Mouse (Mus musculus): ENCODE measurements around the gene Hist1h2af. TPM values are rescaled to one million over a fixed set of nuclear protein-coding genes. Genes with fewer than 3 reads are reported as not detected.
"Not testable (repeated sequence)": the region's sequence is repeated elsewhere in the genome, so short reads cannot be mapped to it uniquely, and the experiment has no call there.

Gene Hist1h2af
- polyA plus RNA-seq, 1 experiment from 2014 or later: 5.4 TPM

GRCm38 (mm10) chr13:23562699-23563462 is 29.2 kb downstream of the Hist1h2af start:
- Histone ChIP-seq H3K27me3 (ENCODE audit: control insufficient read depth, insufficient read depth, low read length) (no peaks in the 10 kb centered on the region), H3K4me3 (ENCODE audit: control insufficient read depth in 1 of 2, insufficient read depth in 1 of 2, low read depth in 1 of 2, low read length in 2 of 2) (peak overlapping the region; percentile 40 to 44), H3K36me3 (ENCODE audit: control insufficient read depth, insufficient read depth, low read length) (no peaks in the 10 kb centered on the region), H3K27ac (replicated peaks in 1 of 2; ENCODE audit: control insufficient read depth in 1 of 2, insufficient read depth in 1 of 2, low read depth in 2 of 2, low read length in 2 of 2) (peak overlapping the region; percentile 89 to 99), H3K9me3 (ENCODE audit: control insufficient read depth, low read length) (no peaks in the 10 kb centered on the region), H3K9ac (ENCODE audit: low read length) (peak overlapping the region; percentile 57), H3K4me1 (ENCODE audit: control insufficient read depth in 2 of 2, insufficient read depth in 2 of 2, low read length in 2 of 2) (no peaks in the 10 kb centered on the region), H3K4me2 (ENCODE audit: low read length) (peak overlapping the region; percentile 74)
- ATAC-seq (ENCODE audit: insufficient number of reproducible peaks, insufficient read depth, low FRiP score, low read depth): peak; percentile 29; the same call in 1 of the 2 replicates
- WGBS: 3% methylated on average over 18 of the region's 18 CpGs

- Histone ChIP-seq H3K9ac (ENCODE audit: low read length) (no peak overlapping the region), H3K9me3 (ENCODE audit: control insufficient read depth, low read length) (no peaks in the 10 kb centered on the region), H3K4me1 (ENCODE audit: control insufficient read depth in 2 of 2, insufficient read depth in 2 of 2, low read length in 2 of 2) (no peaks in the 10 kb centered on the region), H3K36me3 (ENCODE audit: control insufficient read depth, insufficient read depth, low read length) (no peaks in the 10 kb centered on the region), H3K4me3 (ENCODE audit: control insufficient read depth in 1 of 2, insufficient read depth in 1 of 2, low read depth in 1 of 2, low read length in 2 of 2) (no peak overlapping the region), H3K27ac (replicated peaks in 1 of 2; ENCODE audit: control insufficient read depth in 1 of 2, insufficient read depth in 1 of 2, low read depth in 2 of 2, low read length in 2 of 2) (no peak overlapping the region), H3K27me3 (ENCODE audit: control insufficient read depth, insufficient read depth, low read length) (no peaks in the 10 kb centered on the region), H3K4me2 (ENCODE audit: low read length) (no peak overlapping the region)
- ATAC-seq (ENCODE audit: insufficient number of reproducible peaks, insufficient read depth, low FRiP score, low read depth): no peak
- 89% methylated on average over 2 of the region's 2 CpGs for WGBS
Measured at GRCm38 (mm10) chr13:23564482-23564881, 30.8 kb downstream of the Hist1h2af start.

- not testable (repeated sequence) for ATAC-seq (ENCODE audit: insufficient number of reproducible peaks, insufficient read depth, low FRiP score, low read depth); H3K9me3 ChIP-seq (ENCODE audit: control insufficient read depth, low read length)
- 5% methylated on average over 13 of the region's 41 CpGs for WGBS
Measured at GRCm38 (mm10) chr13:23570261-23571021, 36.7 kb downstream of the Hist1h2af start.

GRCm38 (mm10) chr13:23571022-23571503 is 37.4 kb downstream of the Hist1h2af start, which contains the start of the genes Hist1h2ae and Hist1h2bg:
Hist1h2ae (minus strand) TSS chr13:23571220.
Hist1h2bg (plus strand) TSS chr13:23571396.
- H3K36me3 ChIP-seq (ENCODE audit: control insufficient read depth, insufficient read depth, low read length): no peaks in the 10 kb centered on the region
- peaks cover 3 to 14% of the 10 kb centered on the region in 2 experiments for H3K4me1 ChIP-seq (ENCODE audit: control insufficient read depth in 2 of 2, insufficient read depth in 2 of 2, low read length in 2 of 2)
- H3K9me3 ChIP-seq (ENCODE audit: control insufficient read depth, low read length): no peaks in the 10 kb centered on the region
- H3K4me3 ChIP-seq (ENCODE audit: control insufficient read depth in 1 of 2, insufficient read depth in 1 of 2, low read depth in 1 of 2, low read length in 2 of 2): peak within 1 kb of the TSS; percentile 44 to 57
- peak within 1 kb of the TSS; percentile 95 to 96 for H3K27ac ChIP-seq (replicated peaks in 1 of 2; ENCODE audit: control insufficient read depth in 1 of 2, insufficient read depth in 1 of 2, low read depth in 2 of 2, low read length in 2 of 2)
- peak within 1 kb of the TSS; percentile 80 for H3K9ac ChIP-seq (ENCODE audit: low read length)
- no peaks in the 10 kb centered on the region for H3K27me3 ChIP-seq (ENCODE audit: control insufficient read depth, insufficient read depth, low read length)
- peak within 1 kb of the TSS; percentile 70 for H3K4me2 ChIP-seq (ENCODE audit: low read length)
- ATAC-seq (ENCODE audit: insufficient number of reproducible peaks, insufficient read depth, low FRiP score, low read depth): peak; percentile 84
- WGBS: under 1% methylated on average over 18 of the region's 18 CpGs

More at GRCm38 (mm10) chr13:23570261-23571021, 36.7 kb downstream of the Hist1h2af start:
- Histone ChIP-seq H3K4me2 (ENCODE audit: low read length) (peak overlapping the region; percentile 70), H3K9ac (ENCODE audit: low read length) (peak overlapping the region; percentile 68), H3K4me1 (ENCODE audit: control insufficient read depth in 2 of 2, insufficient read depth in 2 of 2, low read length in 2 of 2) (peaks cover 3 to 13% of the 10 kb centered on the region in 2 experiments), H3K4me3 (ENCODE audit: control insufficient read depth in 1 of 2, insufficient read depth in 1 of 2, low read depth in 1 of 2, low read length in 2 of 2) (peak overlapping the region; percentile 44 to 57), H3K27ac (replicated peaks in 1 of 2; ENCODE audit: control insufficient read depth in 1 of 2, insufficient read depth in 1 of 2, low read depth in 2 of 2, low read length in 2 of 2) (peak overlapping the region; percentile 95 to 96)
- not testable (repeated sequence) for H3K36me3 ChIP-seq (ENCODE audit: control insufficient read depth, insufficient read depth, low read length); H3K27me3 ChIP-seq (ENCODE audit: control insufficient read depth, insufficient read depth, low read length)

GRCm38 (mm10) chr13:23571504-23572217 is 38.0 kb downstream of the Hist1h2af start:
- Histone ChIP-seq H3K4me3 (ENCODE audit: control insufficient read depth in 1 of 2, insufficient read depth in 1 of 2, low read depth in 1 of 2, low read length in 2 of 2) (peak overlapping the region; percentile 44 to 57), H3K4me1 (ENCODE audit: control insufficient read depth in 2 of 2, insufficient read depth in 2 of 2, low read length in 2 of 2) (peaks cover 3 to 20% of the 10 kb centered on the region in 2 experiments), H3K27ac (replicated peaks in 1 of 2; ENCODE audit: control insufficient read depth in 1 of 2, insufficient read depth in 1 of 2, low read depth in 2 of 2, low read length in 2 of 2) (peak overlapping the region; percentile 92 to 96), H3K9ac (ENCODE audit: low read length) (peak overlapping the region; percentile 80), H3K4me2 (ENCODE audit: low read length) (peak overlapping the region; percentile 70)
- not testable (repeated sequence) for H3K36me3 ChIP-seq (ENCODE audit: control insufficient read depth, insufficient read depth, low read length); ATAC-seq (ENCODE audit: insufficient number of reproducible peaks, insufficient read depth, low FRiP score, low read depth); H3K27me3 ChIP-seq (ENCODE audit: control insufficient read depth, insufficient read depth, low read length); H3K9me3 ChIP-seq (ENCODE audit: control insufficient read depth, low read length)
- 2% methylated on average over 10 of the region's 34 CpGs for WGBS

- WGBS: 46% methylated on average over 2 of the region's 2 CpGs
- Histone ChIP-seq H3K36me3 (ENCODE audit: control insufficient read depth, insufficient read depth, low read length) (no peaks in the 10 kb centered on the region), H3K27me3 (ENCODE audit: control insufficient read depth, insufficient read depth, low read length) (no peaks in the 10 kb centered on the region), H3K9ac (ENCODE audit: low read length) (peak overlapping the region; percentile 80), H3K4me3 (ENCODE audit: control insufficient read depth in 1 of 2, insufficient read depth in 1 of 2, low read depth in 1 of 2, low read length in 2 of 2) (peak overlapping the region in 1 of 2 experiments; percentile 44; a peak in 2 of 4 replicates), H3K4me1 (ENCODE audit: control insufficient read depth in 2 of 2, insufficient read depth in 2 of 2, low read length in 2 of 2) (peaks cover 3 to 23% of the 10 kb centered on the region in 2 experiments), H3K9me3 (ENCODE audit: control insufficient read depth, low read length) (no peaks in the 10 kb centered on the region), H3K27ac (replicated peaks in 1 of 2; ENCODE audit: control insufficient read depth in 1 of 2, insufficient read depth in 1 of 2, low read depth in 2 of 2, low read length in 2 of 2) (peak overlapping the region in 1 of 2 experiments; percentile 96; a peak in 2 of 4 replicates), H3K4me2 (ENCODE audit: low read length) (peak overlapping the region; percentile 70)
- ATAC-seq (ENCODE audit: insufficient number of reproducible peaks, insufficient read depth, low FRiP score, low read depth): no peak
Measured at GRCm38 (mm10) chr13:23572218-23573033, 38.7 kb downstream of the Hist1h2af start.

Measured in heart, embryonic 14.5 days (tissue).